ENCODE assay signal across 1 mouse cellular context in the genomic region with DNA sequence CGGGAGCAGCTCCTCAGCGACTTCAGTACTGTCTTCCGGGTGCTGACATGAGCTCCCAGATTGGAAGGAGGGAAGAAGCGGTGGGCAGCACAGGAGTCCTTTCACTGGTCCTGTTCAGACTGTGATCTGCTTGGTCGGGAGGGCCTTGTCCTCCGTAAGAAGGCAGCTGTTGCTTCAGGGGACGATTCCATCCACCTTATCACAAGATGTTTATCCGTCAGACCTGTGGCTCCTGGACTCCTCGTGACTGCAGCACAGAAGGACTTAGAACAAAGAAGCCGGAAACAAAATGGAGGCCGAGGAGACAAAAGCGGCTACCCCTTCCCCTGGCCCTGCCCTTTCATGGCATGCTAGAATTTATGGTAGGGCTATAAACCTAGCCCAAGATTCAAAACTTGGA.
TF ChIP-seq lines count a peak whose summit lies in the region.

No protein-coding gene starts in this region.

TF ChIP-seq in ES-E14, 5 proteins besides CTCF, POLR2A, EP300 and RAD21:
- TF ChIP-seq ZC3H11A (IDR thresholded peaks at IDR 0.05; ENCODE audit: borderline replicate concordance, low read depth, low read length): no peak
- no peak for TF ChIP-seq MAFK (IDR thresholded peaks at IDR 0.05; ENCODE audit: insufficient read depth, low read depth, low read length)
- no peak for TF ChIP-seq ZNF384 (IDR thresholded peaks at IDR 0.05; ENCODE audit: low read depth, low read length)
- no peak for TF ChIP-seq CHD2 (IDR thresholded peaks at IDR 0.05; ENCODE audit: low read depth, low read length)
- TF ChIP-seq HCFC1 (IDR thresholded peaks at IDR 0.05; ENCODE audit: borderline replicate concordance, insufficient read depth, low read length): no peak
TF ChIP-seq in ES-E14: peak in this region for 0.
